Mouse (Mus musculus) cerebellum, adult 18-20 months (tissue): ENCODE data around the gene Sap30l.
"Not testable (repeated sequence)": the region's sequence is repeated elsewhere in the genome, so short reads cannot be mapped to it uniquely, and the experiment has no call there.

Experiments used
- DNase-seq, 2 experiments: peaks; one replicate each; pipeline ENCODE4 v3.0.0; 2021

The Sap30l gene

DNA sequence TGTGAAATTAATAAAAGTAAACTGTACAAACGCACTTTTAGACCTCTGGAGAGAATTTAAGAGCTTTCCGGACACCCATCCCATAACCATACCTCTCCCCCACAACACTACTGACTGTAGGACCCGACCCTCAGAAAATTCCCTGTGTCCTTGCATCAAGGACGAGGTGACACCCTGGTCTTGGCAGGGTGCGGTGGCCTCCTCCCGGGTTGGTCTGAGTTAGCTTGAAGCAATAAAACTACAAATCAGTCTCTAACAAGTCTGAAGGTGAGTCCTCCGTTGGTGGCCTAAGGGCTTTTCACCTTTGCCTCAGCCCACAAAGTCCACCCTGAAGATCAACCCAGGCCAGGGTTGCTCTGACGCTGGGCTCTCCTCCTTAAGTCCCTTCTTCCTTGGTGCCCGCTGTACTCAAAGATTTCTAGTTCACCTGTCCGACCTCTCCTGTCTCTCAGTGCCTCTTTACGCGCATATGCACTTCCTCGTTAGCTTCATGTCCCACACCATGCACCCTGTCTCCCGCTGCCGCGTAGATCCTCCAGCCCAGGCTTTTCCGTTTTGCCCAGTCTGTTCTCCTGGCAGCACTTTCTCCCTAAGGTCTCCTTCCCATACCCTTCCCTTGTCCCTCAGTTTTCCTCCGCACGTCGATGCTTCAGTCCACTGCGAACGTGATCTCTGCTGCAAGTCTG, 1.0 kb upstream of the Sap30l start:
- peak in 1 of 2 experiments; percentile 33 for DNase-seq

- peak in 1 of 2 experiments; percentile 48 for DNase-seq
Measured at GRCm38 (mm10) chr11:57801766-57802510, 501 bp downstream of the Sap30l start.

DNA sequence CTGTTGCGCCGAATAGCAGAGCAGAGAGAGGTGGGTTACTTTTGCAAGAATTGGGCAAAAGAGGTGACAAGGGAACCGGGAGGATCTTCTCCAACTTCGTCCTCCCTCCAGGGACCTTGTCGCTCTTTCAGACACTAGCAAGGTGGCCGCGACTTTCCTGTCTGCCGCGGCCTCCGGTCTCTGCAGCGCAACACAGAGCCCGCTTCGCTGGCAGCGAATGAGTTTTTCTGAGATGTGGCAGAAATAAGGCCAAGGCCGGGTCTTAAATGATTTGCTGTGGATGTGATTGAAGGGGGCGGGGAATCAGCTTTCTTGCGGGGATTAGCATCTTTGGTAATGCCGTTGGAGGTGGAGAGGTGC, 1.1 kb downstream of the Sap30l start:
- DNase-seq = peak; percentile 24 to 28

DNA sequence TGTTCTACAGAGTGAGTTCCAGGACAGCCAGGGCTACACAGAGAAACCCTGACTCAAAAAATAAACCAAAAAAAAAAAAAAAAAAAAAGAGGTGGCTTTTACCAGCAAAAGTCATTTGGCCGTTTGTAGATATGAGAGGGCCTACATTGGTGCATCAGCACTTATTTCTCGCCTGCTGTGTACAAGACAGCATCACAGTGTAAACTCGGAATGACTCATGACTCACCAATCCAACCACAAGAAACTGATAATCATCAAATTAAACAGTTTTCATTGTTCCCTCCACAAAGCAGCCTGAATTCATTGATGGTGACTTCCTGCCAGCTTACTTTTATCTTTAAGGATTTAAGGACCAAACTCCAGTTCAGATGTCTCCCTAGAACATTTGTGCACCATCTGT, 3.6 kb downstream of the Sap30l start:
- no peak for DNase-seq

DNA sequence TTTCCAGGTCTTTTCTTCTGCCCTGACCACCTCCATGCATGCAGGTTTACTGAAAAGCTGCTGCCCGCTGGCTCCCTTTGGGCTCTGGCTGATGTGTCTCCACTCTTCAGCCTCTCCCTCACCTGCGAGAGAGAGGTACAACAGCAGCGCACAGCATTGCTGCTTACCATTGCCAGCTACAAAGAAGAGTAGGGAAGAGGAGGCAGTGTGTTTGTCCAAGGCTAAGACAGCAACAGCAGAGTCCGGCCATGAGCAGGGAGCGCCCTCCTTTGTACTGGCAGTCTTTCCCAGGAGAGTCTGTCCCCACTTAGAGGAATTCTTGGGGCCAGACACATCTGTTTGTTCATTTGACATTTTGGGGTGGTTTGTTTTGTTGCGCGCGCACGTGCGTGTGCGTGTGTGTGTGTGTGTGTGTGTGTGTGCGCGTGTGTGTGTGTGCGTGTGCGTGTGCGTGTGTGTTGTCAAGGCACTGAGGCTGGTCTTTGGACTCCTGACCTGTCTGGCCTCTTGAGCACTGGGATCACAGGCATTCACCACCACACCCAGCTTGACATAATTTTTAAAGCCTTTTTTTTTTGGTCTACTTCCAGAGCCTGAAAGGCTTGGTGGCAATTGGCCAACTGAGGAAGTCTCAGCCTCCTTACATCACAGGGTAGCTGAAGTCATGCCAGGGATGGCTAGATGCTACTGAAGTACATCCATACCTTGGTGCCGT, 7.7 kb downstream of the Sap30l start:
- DNase-seq = no peak

DNA sequence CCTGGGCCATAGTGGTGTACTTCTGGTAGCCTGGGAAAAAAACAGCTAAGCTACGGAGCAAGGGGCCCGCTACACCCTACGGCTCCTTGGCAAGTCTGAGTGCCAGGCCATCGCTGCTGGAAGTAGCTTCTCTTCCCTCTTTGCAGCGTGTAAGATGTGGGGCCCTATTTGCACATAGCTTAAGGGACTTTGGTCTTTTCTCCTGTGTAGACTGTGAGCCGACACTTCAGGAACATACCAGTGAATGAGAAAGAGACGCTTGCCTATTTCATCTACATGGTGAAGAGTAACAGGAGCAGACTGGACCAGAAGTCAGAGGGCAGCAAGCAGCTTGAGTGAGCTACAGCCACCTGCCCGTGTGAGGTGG, 8.3 kb downstream of the Sap30l start:
- no peak for DNase-seq

- no peak for DNase-seq
Measured at GRCm38 (mm10) chr11:57811006-57811405, 9.6 kb downstream of the Sap30l start.

DNA sequence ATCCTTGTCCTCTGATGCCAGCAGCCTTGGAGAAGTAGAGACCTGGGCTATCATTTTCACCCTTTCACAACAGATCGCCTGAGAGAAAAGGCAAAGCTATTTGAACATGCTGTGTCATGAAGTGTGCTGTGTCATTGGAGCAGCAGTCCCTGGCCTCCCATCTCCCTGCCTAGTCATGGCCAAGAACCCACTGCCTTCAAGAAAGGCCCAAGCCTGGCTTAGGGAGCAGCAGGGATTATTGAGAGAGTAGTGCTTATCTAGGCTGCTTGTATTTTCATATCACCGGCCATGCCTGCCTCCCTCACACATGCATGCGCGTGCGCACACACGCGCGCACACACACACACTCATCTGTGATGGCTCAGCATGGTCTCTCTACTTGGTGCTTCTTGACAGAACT, 10.8 kb downstream of the Sap30l start:
- no peak for DNase-seq

DNA sequence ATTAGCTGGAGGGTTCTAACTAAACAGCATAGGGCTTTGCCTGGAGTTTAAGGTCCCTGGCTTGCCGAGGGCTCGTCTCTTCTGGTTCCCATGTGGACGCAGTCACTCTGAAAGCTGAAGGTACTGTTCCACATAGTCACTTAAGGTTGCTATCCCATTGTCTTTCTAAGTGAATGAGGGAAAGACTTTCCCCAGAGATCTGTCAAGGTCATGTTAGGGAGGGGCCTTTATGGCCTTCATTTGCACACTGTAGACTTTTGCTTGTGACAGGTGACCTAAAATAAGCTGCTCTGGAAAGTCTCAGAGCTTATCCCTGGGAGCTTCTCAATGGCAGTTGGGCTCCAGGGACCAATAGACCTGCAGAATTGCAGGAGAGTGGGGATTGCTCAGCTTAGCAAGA, 12.2 kb downstream of the Sap30l start:
- no peak for DNase-seq

GRCm38 (mm10) chr11:57818189-57818588, 16.8 kb downstream of the Sap30l start:
- DNase-seq = no peak

GRCm38 (mm10) chr11:57819999-57820581, 18.7 kb downstream of the Sap30l start:
- DNase-seq = peak; percentile 57 to 72

- not testable (repeated sequence) for DNase-seq
Measured at GRCm38 (mm10) chr11:57823159-57823558, 21.7 kb downstream of the Sap30l start.

- no peak for DNase-seq
Measured at GRCm38 (mm10) chr11:57823714-57824113, 22.3 kb downstream of the Sap30l start.

DNA sequence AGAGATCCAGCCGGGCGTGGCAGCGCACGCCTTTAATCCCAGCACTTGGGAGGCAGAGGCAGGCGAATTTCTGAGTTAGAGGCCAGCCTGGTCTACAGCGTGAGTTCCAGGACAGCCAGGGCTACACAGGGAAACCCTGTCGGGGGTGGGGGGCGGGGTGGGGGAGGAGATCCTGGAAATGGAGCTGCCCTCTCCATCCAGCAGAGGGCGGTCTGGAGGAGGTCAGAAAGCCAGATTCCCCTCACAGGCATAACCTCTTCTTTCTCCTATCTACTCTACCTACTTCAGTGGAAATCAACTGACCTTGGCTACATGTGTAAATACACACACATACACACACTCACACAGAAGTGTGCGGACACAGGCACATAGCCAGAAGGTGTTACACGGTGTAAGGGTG, 23.8 kb downstream of the Sap30l start:
- not testable (repeated sequence) for DNase-seq

DNA sequence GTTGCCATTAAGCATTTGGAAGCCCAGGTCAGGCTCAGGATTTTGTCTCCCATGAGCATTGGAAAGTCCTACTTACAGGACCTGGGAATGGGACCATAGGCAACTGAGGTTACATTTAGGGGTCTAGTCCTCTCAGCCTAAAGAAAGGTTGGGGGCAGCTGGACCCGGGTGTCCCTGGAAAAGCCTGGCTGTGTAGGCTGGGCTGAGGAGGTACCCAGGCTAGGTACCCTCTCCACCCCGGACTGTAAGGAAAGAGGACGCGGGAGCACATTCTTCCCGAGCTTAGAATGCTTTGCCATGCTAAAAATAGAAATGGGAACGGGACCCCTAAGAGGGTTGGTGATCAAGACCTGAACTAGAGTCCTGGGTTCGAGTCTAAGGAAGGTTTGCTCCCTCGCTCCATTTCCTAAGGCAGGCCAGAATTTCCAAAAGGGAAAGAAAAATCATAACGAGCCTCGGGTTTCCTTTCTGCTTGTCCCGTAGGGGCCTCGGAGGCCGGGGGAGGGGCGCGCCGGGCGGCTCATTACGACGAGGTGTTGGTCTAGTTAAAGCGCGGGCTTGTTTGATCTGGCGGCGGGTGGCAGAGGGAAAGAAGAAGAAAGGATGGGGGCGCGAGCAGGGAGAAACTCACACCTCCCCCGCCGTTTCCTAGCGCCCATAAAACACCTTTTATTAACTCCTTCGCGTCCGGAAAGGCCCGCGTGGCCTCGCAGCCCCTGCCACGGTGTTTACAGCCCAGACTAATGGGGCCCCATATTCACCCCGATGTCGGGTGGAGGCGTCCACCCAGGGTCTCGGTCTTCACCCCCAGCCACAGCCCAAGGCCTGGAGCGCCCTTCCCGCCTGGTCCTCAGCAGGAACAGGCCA, 25.8 kb downstream of the Sap30l start:
- DNase-seq = no peak

DNA sequence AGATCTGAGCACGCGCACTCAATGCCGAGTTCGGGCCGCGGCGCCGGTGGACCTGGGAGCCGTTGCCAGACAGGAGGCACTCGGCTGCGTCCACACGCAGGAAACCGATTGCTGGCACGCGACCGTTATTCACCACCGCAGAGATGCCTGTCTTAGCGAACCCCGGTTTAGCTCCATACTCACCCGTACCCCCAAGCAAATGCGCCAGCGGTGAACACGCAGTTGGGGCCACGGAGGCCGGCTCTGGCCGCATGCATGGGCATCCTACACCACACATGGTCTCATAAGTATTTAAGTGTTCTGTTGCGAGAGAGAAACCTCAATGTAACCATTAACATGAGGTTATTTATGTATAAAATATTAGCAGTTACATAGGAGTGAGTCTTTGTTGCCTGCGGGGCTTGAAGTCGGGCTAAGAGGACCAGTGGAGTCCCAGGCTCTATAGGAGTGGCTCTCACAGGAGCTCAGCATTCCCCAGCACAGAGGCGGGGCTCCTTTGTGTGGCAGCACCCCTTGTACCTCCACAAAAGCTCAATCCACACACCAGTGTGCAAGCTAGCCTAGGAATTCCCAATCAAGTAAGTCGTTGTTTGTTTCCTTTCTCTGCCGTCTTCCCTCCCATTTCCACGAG, 26.6 kb downstream of the Sap30l start:
- no peak for DNase-seq

DNA sequence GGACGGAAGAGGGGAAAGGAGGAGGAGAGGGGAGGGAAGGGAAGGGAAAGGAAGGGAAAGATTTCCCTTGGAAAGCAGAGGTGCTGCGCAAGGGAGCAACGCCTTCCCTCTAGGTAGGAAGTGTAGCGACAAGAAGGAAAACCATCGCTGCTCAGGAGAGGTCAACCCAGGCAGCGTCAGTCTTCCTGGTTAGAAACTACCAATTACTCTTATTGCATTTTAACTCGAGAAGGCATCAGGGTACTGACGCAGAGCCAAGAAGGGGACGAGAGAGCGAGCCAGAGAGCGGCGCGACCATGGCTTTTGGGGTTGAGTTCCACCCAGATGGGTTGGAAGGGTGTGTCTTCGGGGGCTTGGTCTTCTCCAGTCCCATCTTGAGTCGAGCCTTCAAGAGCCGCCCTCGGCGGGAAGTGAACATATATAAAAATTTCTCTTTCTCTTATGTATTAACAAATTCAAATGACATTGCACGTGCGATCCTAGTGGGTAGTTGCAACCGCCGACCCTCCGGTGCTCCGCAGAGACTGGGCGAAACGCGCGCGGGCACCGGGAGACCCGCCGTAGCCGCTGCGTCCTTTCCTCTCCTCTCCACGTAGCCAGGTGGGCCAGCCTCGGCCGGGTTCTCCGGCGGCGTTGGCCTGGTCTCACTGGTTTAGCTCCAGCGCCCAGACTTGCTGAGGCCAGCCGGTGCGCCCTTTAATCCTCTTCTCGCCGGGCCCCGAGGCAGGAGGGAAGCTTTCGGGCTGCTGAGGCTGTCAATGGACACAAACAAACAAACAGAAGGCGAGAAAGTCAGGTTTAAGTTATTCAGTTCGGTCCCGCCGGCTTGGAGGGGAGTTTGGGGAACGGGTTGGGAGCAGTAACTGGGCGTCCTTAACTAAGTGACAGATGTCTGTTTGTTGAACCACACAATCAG, 27.8 kb downstream of the Sap30l start:
- no peak for DNase-seq

DNA sequence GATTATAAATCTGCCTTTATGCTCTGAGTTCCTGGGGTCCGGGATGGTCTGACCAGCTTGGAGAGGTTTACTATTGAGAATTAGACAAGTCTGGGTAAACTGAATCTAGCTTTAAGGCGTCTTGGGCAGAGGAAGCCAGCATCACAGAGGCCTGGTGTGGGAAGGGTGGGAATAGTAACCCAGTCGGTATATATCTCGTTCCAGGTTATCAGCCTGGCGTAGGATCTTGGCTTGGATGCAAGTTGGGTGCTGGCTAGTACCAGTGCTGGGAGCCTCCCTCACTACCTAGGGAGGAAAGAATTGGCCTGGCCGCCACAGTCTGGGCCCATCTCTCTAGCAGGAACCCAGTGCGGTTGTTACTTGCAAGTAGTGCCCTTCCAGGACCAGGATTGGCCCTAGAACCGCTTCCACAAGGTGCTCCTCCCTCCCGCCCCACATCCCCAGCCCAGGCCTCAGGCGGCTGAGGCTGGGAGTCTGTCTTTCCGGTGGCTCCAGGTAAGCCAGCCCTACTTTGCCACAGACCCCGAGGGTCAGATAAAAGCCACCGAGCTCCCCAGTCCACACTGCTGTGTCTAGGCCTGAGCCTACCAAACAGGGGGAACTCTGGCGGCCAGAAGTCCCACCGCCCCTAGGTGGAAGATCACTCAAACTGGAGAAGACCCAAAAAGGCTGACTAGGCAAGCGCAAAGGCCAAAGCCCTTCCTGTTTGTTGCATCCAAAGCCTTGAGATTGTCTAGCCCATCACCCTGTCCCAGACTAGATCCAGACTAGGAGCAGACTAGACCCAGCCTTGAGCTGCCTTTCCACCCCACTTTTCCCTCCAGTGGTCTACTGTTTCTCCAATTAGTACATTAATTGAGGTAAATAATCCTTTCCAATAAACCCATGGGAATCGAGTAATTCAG, 28.7 kb downstream of the Sap30l start:
- DNase-seq = no peak

DNA sequence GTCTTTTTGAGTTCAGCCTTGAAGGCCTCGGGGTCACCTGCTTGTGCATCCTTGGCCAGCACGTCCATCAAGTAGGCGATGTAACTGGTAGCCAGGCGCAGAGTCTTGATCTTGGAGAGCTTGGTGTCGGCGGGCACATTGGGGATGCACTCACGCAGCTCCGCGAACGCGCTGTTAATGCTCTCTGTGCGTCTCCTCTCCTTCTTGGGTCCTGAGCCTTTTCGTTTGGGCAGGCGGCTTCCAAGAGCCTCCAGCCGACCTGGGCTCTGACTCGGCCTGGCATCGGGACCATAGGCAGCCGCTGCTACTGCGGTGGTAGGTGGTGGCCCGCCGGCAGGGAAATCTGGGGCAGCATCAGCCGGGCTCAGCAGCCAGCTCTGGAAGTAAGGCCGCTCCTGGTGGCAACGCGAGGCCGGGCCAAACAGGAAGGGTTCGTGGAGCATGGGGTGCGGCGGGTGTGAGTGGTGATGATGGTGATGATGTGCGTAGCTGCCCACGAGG, 29.9 kb downstream of the Sap30l start:
- DNase-seq = no peak

- no peak for DNase-seq
Measured at GRCm38 (mm10) chr11:57831861-57832260, 30.4 kb downstream of the Sap30l start.
